Mouse (Mus musculus): ENCODE data around the gene Tacc2. TPM values are rescaled to one million over a fixed set of nuclear protein-coding genes. Genes with fewer than 3 reads are reported as not detected.
A peak's percentile ranks its signal among the peaks of the same experiment; 100 is the strongest.

Gene Tacc2
- total RNA-seq, 2 experiments from 2014 or later, result 505 to 575 TPM

DNA sequence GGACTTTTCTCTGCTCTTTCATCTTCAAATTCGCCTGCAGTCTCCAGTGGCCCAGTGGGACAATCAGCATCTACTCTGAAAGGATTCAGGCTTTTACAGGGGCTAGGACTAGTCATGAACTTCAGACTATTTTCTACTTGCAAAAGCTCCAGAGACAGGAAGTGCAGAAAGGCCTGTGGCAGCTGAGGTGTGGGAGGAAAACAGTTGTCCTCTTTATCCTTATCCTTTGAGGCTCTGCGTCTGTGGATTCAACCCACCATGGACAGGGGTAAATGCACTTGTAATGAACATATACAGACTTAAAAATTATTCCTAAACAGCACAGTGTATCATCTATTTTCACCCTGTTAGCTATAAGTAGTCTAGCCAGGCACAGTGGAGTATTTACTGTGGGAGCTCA lies 27.2 kb downstream of the Tacc2 start:
- intact Hi-C loops (cut with DNase I), result loop anchor here (2.0 kb wide), 2 partner anchors 88 to 150 kb away; no protein-coding TSS in a partner anchor
- no peak for DNase-seq

DNA sequence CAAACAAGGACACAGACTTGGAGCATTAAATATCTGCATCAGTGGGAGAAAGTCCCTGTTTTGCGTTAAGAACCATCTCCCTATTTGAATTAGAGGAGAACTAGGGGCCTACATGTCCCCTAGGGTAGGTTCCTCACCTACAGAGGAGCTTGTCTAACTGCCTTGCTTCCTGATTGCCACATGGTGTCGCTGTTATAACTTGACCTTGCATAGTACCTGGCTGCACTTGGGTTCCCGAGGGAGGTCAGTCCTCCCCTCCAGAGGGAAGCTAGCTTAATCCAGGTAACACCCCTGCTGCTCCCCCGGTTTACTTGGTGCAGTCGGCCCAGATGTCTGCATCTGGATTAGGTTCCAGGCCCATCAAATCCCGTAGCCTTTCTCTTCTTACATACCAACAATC lies 27.9 kb downstream of the Tacc2 start:
- intact Hi-C loops (cut with DNase I), result loop anchor here (2.0 to 5.0 kb wide), 3 partner anchors 67 to 150 kb away; no protein-coding TSS in a partner anchor
- no peak for DNase-seq

DNA sequence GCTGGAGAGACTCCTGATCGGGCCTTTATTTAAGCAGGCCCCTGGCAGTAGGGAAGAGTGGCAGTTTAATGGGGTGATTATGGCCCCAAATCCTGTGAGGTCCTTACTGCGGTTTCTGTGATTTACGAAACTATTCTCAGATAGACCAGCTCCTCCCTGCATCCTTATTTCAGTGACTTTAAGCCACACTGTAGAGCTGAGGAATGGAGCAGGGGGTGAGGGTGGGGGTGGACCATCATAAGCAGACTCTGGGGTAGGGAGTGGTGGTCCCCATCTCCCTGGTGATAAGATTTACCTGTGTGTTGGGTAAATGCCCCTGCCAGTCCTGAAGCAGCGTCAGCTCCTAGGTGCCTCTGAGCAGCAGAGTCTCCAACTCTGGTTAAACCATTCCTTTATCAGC lies 29.7 kb downstream of the Tacc2 start:
- intact Hi-C loops (cut with DNase I), result loop anchor here (5.0 kb wide), 1 partner anchor 65 kb away; no protein-coding TSS in a partner anchor
- DNase-seq, result no peak

DNA sequence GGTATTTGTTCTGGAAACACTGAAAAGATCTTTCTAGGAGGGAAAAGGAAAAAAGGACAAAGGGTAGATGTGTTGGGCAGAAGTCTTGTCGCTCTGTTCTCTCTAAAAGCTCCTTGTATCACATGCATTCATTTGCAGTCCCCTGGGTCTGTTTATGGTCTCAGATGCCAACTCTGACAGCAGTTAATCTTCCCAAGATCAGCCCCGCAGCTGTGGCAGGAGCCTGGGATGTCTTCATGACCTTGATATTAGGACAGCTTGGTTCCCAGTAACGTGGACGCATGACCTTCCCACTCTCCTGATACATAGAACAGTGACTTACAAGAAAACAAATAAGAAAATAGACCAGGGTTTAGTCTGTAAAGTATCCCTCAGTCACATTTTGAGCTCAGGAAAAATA lies 36.7 kb downstream of the Tacc2 start:
- DNase-seq, result no peak
- intact Hi-C loops (cut with DNase I), result no loop called here

DNA sequence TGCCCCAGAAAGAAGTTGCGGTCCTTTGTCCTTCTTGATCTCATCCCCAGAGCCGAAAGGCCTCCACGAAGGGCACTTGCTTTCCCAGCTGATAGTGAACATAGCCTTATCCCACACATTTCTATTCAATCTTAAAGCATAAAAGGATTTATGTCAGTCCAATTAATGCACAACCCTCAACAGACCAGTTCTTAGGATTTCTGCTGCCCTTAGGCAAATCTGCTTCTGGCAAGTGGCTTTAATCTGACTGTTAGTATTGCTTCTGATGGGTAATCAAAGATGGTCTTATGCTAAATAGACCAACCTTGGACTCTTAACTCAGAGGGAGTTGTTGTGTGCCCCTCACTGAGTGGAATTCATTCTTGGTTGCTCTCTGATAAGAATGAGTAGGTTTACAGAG lies 40.4 kb downstream of the Tacc2 start:
- no peak for DNase-seq
- intact Hi-C loops (cut with DNase I), result no loop called here

DNA sequence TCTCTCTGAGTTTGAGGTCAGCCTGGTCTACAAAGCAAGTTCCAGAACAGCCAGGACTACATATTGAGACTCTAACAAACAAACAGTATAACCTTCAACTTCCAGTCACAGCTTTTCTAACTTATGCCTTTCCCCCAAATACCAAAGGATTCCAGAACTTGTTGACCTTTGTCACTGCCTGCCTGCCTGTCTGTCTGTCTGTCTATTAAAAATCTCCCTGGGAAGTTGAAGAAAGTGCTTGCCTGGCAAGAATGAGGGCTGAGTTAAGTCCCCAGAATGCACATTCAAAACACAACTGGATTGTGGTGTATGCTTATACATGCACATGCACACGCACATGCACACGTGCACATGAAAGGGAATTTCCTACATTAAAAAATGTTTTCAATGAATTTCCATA lies 43.8 kb downstream of the Tacc2 start:
- no peak for DNase-seq
- intact Hi-C loops (cut with DNase I), result no loop called here

DNA sequence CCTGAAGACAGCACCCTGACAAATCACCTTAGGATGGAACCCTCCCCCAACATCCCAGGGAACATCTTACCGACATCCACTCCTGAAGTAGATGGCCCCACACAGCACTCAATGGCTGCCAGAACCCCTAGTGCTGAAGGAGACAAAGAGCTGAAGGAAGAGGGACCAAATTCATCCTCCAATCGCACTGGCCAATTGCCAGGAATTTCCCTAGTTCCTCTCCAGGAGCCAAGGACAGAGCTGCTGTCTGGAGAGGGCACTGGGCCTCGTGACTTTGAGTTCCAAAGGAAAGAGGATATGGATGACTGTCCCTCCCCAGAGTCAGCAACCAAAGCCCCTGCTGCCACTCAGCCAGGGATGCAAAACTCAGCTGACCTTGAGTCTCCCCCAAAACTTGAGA lies 44.7 kb downstream of the Tacc2 start:
- peak in 1 of 2 experiments; percentile 37 for DNase-seq
- intact Hi-C loops (cut with DNase I), result no loop called here

DNA sequence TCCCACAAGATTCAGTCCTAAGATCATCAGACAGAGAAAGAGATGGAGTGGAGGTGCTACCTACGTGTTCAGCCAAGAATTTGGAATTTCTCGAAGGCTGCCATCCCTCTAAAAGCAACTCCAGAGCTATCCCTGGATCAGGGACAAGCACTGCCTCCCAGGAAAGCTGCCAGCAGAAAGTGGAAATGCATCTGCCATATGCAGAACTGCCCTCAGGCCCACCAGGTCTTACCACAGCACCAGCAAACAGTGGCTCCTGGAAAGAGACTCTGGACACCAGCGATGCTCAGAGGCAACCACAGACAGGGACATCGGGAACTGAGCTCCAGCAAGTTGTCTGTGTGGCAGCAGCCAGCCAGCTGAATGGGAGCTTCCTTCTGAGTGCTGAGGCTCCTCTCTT lies 45.1 kb downstream of the Tacc2 start:
- intact Hi-C loops (cut with DNase I), result no loop called here
- DNase-seq, result no peak

DNA sequence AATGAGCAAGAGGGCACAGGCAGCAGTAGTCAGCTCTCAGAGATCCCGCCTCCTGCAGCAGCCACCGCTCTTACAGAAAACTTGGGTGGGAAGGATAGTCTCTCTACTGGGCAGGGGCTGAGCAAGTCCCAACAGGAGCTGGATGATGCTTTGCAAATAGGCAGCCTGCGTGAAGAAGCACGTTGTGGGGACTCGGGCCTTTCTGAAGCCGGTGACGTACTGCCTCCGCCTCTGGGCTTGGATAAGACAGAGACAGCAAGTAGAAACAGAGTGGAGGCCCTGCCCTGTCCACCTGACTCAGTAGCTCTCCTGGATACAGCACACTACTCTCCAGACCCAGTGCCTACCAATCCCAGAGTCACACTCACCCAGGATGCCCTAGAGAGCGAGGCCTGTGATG lies 47.1 kb downstream of the Tacc2 start:
- no peak for DNase-seq
- intact Hi-C loops (cut with DNase I), result no loop called here

DNA sequence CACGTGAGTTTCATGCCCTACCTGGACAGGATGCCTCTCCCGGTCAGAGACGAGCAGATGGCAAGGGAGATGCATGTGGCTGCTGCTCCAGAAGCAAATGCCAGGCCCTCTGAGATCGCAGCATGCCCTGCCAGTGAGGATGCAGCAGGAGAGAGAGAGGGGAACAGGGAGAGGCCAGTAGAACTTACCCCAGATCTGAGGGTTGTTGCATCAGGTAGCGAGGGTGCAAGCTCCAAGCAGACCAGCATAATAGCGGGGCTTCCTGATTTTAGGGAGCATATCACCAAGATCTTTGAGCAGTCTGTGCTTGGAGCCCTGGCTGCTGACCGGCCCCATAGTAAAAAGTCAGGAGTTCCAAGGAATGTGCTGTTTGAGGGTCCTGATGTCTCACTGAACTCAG lies 48.1 kb downstream of the Tacc2 start:
- no peak for DNase-seq
- intact Hi-C loops (cut with DNase I), result no loop called here

DNA sequence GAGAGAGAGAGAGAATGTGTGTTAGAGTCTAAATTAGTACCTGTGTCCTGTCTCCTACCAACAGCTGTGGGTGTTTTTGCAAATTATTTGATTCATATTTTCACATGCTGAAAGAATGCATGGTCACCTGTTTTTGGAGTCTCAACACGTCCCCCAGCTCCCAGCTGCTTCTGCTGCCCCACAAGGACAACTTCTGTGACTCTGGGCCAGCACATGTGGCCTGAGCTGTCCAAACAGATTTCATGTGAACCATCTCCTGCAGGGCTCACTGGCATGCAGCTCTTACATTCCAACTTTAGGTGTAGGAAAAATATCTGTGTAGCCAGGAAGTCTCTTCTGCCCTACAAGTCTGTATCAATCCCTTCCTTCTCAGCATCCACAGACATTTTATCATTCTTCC lies 51.4 kb downstream of the Tacc2 start:
- DNase-seq, result no peak
- intact Hi-C loops (cut with DNase I), result no loop called here

DNA sequence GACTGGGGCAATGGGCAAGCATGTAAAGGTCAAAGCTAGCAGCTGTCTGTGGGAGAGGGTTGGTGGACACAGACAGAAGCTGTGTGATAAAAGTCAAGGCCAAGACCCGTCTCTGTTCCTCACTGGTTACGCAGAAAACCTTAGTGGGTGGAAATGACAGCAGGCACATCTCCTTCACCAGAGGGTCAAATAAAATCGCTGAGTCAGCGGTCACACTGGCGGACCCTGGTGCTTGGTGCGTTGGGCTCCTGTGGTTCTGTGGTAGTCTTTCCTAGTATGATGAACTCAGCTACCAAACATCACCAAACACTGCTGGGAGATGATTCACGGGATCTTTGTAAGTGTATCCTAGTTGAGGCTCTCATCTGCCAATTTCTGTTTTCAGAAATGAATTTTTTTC lies 52.8 kb downstream of the Tacc2 start:
- intact Hi-C loops (cut with DNase I), result no loop called here
- no peak for DNase-seq

DNA sequence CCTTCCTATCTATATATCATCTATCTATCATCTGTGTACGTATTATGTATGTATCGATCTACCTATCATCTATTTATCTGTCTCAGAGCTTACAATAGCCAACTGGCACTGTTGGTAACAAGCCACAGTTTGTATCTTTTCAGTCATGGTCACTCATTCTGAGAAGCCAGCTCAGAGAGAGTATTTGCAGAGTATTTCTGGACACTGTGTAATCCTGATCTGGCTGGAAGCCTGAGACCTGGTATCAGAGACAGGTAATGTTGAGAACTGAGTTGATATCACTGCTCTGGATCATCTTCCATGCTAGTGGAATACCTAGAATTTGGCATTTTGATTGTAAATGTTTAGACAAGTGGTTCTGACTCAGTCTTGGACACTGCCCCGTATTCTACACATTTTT lies 53.7 kb downstream of the Tacc2 start:
- intact Hi-C loops (cut with DNase I), result no loop called here
- no peak for DNase-seq

DNA sequence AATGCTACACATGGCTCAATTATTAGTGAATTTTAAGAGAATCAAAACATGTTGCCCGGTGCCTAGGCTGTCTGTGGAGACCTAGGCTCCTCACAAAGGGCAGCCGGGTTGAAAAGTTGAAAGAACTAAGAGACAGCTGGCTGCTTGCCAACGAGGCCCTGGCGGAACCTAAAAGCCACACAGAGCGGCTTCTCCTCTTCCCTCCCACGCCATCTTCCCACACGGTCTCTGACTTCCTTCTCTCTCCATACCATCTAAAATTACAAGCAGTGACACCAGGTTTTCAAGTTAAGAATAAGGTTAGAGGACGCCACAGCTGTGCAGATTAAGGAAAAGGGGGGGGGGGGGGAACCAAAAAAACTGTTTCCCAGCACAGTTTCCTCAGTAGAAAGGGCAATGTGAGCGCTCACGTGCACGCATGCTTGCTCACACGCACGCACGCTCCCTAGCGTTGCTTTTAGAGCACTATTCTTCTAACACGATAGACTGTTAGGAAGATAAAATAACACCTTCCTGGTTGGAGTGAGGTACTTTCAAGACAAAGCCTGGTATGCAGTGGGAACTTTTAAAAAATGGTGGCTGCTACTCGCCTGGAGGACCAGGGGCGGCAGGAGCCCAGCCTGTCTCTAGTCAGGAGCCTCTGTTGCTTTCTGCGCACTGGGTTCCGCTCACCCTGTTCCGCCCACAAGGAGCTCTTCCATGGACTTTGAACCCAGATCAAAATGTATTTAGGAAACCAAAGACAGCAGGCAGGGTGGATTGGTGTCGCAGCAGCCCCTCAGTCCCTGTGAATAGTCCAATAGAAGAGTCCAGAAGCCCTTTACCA lies 54.5 kb downstream of the Tacc2 start:
- DNase-seq, result peak; percentile 52 to 59
- intact Hi-C loops (cut with DNase I), result no loop called here

DNA sequence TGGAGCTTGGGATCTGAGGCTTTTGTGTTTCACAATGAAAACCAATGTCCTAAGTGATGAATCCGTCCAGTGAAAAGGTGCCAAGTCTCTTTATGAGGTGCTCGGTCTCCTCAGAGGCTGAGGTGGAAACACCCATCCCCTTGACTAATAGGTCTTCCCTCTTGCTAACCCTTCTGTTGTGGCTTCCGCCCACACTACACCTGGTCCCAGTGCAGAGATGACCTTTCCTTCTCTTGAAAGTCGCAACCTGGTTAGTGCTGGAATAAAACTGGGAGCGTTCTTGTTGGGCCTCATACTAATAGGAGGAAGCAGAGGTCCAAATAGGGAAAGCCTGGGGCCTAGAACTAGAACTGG lies 55.1 kb downstream of the Tacc2 start:
- intact Hi-C loops (cut with DNase I), result no loop called here
- DNase-seq, result no peak

DNA sequence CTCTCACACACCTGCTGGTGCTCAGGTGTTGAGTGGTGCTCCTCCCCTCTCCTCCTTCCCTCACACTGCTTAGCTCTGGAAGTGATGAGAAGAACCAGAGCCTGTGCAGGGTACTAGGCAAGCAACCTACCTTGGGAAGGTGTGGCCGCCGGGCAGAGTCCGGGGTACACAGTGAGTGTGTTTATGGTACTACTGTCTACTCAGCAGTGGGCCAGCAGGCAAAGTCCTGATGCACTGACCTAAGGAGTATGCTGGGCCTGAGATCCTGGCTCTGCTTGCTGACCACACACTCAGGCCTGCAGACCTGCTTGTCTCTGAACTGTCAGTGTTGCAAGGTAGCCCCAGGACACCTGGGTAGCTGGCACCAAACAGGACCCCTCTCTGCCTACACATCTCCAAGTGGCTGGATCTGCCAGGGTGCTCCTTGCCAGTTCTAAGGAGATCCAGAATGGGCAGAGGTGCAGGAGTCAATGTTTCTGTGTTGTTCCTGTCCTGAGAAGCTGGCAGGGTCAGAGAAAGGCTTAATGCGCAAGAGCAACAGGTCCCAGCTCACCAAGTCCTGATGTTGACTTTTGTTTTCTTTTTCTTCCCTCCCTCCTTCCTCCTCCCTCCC lies 57.1 kb downstream of the Tacc2 start:
- intact Hi-C loops (cut with DNase I), result no loop called here
- no peak for DNase-seq

DNA sequence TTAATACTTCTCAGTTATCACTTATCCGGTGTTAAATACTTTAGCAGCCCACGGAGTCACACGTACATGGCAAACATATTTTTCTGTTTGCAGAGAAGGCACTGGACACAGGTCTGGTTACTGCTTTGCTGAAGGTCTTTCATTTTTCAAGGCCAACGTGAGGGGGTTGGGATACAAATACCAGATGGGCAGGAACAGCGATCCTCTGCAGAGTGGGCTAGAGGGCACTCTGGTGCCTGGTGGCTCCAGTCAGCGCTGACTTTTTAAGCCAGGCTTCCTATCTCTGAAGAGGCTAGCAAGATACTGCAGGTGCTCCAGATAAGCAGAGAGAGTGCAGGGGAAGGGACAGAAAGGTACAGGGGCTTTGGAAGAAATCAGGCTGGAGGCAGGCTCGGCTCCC lies 58.0 kb downstream of the Tacc2 start:
- no peak for DNase-seq
- intact Hi-C loops (cut with DNase I), result no loop called here

DNA sequence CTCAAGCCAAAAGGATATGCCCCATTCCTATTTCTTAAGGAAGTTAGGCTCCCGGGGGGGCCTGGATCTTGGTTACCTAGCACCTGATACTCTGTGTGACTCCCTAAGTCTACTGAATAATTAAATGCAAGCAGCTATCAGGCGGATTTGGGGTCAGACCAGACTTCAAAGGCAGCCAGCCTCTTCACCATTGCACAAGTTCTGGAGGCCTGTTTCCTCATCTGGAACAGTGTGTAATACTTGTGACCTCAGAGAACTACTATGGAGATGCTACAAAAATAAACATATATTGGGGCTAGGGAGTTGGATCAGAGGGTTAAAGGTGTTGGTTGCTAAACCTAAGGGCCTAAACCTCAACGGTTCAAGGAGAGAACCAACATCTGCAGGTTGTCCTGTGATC lies 59.0 kb downstream of the Tacc2 start:
- intact Hi-C loops (cut with DNase I), result no loop called here
- no peak for DNase-seq

DNA sequence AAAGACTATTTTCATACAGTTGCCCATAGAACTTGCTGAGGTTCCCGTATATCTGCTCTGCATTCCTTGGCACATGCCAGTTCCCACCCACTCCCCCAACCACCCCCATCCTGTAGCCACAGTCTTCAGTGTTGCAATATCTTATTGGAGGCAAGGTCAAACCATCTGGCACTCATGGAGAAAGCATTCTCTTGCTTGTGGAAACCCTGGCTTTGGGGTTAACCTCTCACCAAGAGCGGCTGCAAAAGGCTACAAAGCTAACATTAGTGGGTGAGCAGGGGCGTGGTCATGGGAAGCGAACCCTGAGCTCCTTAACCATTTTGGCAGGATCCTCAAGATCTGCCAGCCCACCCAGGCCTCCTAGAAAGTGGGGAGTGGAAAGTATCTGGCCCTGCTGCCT lies 59.7 kb downstream of the Tacc2 start:
- intact Hi-C loops (cut with DNase I), result no loop called here
- no peak for DNase-seq

DNA sequence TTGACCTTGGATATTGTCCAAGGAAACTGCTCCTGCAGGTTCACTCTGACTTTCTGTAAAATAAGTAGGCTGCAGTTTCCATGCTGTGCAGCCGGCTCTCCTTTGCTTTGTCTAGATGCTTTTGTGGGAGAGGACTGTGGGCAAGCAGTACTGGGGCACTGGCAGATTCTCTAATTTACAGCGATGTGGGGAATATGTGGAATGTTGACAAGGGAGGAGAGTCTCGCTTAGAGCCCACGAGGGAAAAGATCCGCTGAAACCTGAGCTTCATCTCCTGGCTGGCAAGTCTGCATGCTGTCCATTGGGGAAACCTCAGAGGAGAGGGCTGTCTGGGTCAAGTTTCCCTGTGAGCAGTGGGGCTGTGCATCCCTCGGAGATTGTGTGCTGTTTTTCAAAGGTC lies 60.6 kb downstream of the Tacc2 start:
- DNase-seq, result no peak
- intact Hi-C loops (cut with DNase I), result no loop called here

DNA sequence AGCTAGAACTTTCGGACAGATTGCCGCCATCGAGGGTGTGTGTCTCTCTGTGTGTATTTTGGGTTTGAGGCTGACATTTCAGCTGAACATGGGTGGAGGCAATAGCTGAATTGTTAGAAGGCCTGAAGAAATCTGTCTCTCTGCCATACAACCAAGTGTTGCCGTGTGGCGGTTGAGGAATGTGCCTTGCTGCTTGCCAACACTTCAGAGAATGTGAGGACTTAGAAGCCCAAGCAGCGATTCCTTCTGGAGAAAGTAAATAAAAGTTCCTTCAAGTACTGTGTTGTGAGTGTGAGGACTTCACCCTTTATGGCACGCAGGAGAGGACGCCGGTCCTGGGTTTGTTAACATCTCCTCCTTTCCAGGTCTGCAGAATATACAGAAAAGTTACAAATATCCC lies 63.4 kb downstream of the Tacc2 start:
- intact Hi-C loops (cut with DNase I), result no loop called here
- DNase-seq, result no peak

DNA sequence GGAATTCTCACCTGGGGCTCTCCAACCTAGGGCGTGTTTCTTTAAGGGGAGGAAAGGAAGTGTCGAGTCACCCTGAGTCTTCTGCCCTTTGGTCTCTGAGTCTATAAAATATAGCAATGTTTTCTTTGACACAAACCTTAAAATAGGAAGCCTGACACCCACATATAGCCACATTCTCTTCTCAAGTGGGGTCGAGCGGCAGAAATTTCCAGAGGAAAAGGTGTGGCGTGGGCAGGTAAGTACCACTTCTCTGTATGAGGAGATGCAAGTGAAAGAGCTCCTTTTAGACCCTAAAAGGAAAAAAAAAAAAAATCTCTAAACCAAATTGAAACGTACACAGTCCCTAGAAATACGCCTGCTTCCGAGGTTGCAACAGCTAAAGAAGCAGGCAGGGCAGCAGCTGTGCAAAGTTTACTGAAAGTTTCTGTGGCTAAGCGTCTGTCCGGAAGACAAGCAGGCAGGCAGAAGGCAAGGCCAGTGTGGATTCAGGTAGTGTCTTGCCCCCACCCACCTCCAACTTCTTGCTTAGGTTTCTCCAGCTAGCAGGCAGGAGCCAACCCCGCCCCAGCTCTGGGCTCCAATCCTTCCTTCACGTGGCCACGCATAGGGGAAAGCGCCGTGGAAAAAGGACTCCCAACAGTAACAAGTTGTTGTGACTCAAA lies 68.2 kb downstream of the Tacc2 start:
- no peak for DNase-seq
- intact Hi-C loops (cut with DNase I), result no loop called here
